Mouse (Mus musculus): ENCODE measurements at regions not wholly inside any gene's neighbourhood (a gene's known extent, or its start where the extent isn't known, plus 50 kb on each side); places are given as distances from the start of the nearest gene placed in this dataset.

DNA sequence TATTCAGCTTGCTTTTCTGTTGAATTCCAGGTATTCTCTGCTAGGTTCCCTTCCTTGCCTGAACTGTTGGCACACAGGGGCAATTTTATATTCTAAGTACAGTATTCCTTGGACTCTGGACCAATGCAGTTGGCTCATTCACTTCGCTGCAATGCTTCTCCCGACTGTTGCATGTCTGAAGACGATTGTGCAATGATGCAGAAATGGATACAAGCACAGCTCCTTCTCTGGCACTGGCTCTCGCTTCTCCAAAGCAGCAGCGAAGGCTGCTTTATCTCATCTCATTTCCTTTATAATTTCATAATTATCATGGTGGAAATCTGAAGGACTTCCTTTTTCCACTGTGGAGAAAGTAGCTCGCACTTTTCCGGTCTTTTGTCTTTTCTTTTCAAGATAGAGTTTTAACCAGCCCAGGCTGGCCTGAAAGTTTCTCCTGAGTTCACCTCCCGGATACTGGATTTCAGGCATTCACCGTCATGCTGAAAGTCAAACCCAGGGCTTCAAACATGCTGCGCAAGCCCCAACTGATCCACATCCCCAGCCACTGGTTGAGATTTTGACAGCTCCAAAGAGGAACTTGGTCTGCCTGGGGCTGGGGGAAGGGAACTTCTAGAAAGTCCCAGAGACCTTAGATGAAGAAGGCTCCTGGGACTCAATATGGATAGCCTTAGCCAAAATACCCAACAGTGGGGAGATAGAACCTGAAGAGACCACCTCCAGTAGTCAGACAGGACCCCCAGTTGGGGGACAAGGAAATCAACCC lies 55.6 kb upstream of the Akirin2 start:
- no peak for ATAC-seq (ENCODE audit: low TSS enrichment)

DNA sequence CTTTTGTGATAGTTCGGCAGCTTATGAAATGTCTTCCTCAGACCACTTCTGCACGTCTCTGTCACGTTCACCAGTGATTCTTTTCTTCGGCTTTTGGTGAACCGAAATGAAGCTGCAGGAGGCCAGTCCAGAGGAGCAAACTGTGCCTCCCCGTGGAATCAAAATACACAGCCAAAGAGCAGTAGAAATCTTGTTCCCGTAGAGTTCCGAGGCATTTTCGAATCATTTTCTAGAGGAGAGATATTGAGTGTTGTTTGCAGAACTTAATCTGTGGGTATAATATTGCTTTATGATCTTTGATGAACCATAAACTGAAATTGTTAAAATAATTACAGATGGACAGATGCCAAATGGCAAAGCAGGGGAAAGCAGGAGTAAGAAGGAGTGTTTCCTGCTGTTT lies 52.4 kb upstream of the Akirin2 start:
- ATAC-seq (ENCODE audit: low TSS enrichment) = no peak

DNA sequence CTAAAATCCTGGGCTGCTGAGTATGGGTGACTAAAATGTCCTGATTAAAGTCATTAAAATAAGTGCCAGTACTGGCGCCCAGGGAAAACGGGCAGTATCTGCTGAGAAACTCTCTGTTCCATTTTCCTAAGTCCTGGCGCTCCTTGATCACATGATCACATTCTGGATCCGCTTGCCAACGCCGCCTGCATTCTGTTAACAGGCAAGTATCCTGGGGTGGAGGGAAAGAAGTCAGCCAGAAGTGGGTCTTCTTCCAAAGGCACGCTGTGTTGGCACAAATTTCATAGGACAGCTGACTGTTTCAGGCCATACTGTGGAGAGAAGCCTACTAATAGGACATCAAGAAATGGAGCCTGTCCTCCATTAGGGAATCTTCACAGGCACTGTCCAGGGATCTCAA lies 52.0 kb upstream of the Akirin2 start:
- no peak for ATAC-seq (ENCODE audit: low TSS enrichment)

DNA sequence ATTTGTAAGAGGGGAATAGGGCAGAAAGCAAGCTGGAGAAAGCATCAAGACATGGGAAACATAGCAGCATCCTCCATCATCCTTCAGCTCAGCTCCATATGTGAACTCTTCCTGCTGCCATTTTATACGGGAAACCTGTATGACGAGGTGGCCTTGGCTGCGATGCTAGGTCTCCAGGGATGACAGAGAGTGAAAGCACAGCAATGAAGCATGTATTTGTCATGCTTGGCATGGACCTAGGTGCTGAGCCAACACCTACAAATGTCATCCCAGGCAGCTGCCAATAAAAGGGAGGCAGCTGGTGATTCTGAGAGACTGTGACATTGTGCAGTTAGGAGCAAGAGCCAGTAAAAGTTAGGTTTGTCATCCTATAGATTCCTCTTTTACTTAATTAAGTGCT lies 51.0 kb upstream of the Akirin2 start:
- ATAC-seq (ENCODE audit: low TSS enrichment) = no peak
